Mouse (Mus musculus) megakaryocyte, adult 5-6 weeks (primary cell): ENCODE data around the gene Gm14393. TPM values are rescaled to one million over a fixed set of nuclear protein-coding genes. Genes with fewer than 3 reads are reported as not detected.
"Not testable (repeated sequence)": the region's sequence is repeated elsewhere in the genome, so short reads cannot be mapped to it uniquely, and the experiment has no call there.

Source experiments
- ATAC-seq: 2 replicates; pipeline ENCODE4 v1.8.0; 2016; ENCODE audit warnings: mild to moderate bottlenecking, inconsistent platforms; ENCODE audit not compliant: poor library complexity, severe bottlenecking
- total RNA-seq, 2 experiments: library from RNA; stranded (forward) in 1 of 2; stranded (reverse) in 1 of 2; fragments of 153-499, 151-499 nt in 1 of 2; fragments of 221-1000, 200-1000 nt in 1 of 2; gene quantifications; 2 replicates each; pipeline versions ENCODE4 v1.2.3 to v1.2.4; 2015 to 2017

The Gm14393 gene
- total RNA-seq (2015), result 1.1 TPM in 1 of 2 replicates, not detected in the other
- not detected in 2 replicates for total RNA-seq (2017)

DNA sequence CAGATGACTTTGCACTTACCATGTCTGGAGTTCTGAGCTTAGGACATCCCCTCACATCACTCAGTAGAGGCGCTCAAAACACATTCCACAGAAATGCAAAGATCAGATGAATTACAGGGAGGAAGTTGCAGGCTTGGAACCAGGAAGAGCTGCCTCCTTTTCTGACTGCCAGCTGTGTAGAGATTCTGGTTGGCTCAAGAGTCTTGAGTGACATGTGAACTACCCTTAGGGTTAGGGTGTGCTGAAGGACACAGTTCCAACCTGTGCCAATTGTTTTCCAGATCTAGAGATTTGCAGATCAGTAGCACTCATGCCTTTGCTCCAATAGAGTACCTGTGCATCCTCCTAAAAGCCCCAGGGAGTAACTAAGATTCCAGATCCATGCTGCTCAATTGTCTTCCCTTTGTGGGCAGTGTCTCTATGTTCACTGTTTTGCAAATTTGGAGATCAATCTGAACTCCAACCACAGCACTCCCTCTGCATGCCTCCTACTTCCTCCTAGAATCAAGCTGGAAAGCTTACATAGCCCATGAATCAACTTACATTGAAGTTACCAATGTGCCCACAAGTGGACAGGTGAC is at the start of gene Gm14393:
TSS of gene Gm14393 (minus strand) at position 101 of the 581 bp plus-strand sequence.
- not testable (repeated sequence) for ATAC-seq

DNA sequence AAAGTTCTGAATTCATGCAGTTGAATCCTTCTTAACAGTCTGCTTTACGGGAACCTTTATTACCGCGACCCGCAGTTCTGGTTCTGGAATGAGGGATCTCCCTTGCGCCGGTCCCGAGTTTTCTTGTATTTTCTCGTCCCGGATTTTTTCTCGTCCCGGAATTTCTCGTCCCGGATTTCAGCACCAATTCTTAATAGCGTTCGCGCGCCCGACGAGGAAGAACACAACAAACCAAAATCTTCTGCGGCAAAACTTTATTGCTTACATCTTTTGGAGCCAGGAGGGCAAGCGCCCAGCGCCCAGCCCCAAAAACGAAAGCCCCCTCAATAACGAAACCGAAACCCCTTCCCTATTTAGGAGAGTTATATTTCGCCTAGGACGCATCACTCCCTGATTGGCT is 23.3 kb downstream of the Gm14393 start:
- not testable (repeated sequence) for ATAC-seq

Other genes with a start within 250 kb of the Gm14393 start
- not detected in 2 replicates for gene Gm14444, start 57.5 kb downstream of the Gm14393 start, total RNA-seq (2015)
- not detected in 2 replicates for gene Gm14444, start 57.5 kb downstream of the Gm14393 start, total RNA-seq (2017)
- 2.7 and 5.5 TPM in 2 replicates for gene Gm14399, start 74.2 kb upstream of the Gm14393 start, total RNA-seq (2015)
- 4.4 and 33.5 TPM in 2 replicates for gene Gm14399, start 74.2 kb upstream of the Gm14393 start, total RNA-seq (2017)
- not detected in 2 replicates for gene Gm14443, start 108.1 kb upstream of the Gm14393 start, total RNA-seq (2015)
- gene Gm14443, start 108.1 kb upstream of the Gm14393 start, total RNA-seq (2017), result 0.29 TPM in 1 of 2 replicates, not detected in the other
- gene Gm14391, start 139.1 kb upstream of the Gm14393 start, total RNA-seq (2015), result 4.0 and 5.2 TPM in 2 replicates
- 11.4 and 12.0 TPM in 2 replicates for gene Gm14391, start 139.1 kb upstream of the Gm14393 start, total RNA-seq (2017)
- not detected in 2 replicates for gene Gm14440, start 207.3 kb upstream of the Gm14393 start, total RNA-seq (2015)
- not detected in 2 replicates for gene Gm14440, start 207.3 kb upstream of the Gm14393 start, total RNA-seq (2017)